Mouse (Mus musculus) G1E-ER4 (cell line): ENCODE results near the gene Tmem242. TPM values are rescaled to one million over a fixed set of nuclear protein-coding genes. Genes with fewer than 3 reads are reported as not detected.

ENCODE experiments used
- GATA1 ChIP-seq: IDR thresholded peaks from one replicate; pipeline ENCODE4 v1.8.0; 2012; ENCODE audit warnings: low read length, inconsistent platforms
- polyA plus RNA-seq: library from polyadenylated mRNA; stranded (reverse); fragments of >175 nt; gene quantifications from 2 replicates; pipeline ENCODE4 v1.2.3, GENCODE M21; 2012

Gene Tmem242
- polyA plus RNA-seq, 1 experiment = 6.3 TPM

DNA sequence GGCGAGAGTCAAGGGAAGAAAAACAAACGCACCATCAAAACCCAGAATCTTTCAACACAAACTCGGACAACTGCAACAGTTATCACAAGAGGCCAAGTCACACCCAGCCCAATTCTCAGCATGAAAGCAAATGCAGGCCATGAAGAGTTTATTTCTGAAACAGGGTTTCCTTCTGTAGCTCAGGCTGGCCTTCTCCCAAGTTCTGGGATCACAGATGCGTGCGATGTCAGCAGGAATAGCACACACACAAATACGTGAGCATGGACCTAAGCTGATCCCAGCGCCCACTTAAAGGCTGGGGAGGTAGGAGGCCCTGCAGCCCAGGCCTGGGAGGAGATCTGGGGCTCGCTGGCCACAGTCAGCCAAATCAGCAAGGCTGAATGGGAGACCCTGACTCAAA lies 15.9 kb downstream of the Tmem242 start:
- TF ChIP-seq GATA1 = no peak

DNA sequence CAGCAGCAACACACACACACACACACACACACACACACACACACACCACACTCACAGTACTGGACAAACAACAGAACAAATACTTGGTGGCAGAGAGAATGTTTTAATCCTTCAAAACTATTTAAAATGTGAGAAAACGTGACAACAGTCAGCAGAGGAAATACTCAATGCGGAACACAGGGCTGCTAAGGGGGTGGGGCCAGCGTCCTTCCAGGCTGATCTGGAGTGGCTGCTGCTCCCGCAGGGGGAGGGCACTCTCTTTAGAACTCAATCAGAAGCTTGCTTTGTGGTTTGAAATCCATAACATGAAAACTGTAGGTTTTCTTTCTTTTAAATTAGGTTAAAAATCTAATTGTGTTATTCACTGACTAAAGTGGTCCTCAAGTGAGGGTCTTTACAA lies 18.2 kb downstream of the Tmem242 start:
- TF ChIP-seq GATA1 = no peak

DNA sequence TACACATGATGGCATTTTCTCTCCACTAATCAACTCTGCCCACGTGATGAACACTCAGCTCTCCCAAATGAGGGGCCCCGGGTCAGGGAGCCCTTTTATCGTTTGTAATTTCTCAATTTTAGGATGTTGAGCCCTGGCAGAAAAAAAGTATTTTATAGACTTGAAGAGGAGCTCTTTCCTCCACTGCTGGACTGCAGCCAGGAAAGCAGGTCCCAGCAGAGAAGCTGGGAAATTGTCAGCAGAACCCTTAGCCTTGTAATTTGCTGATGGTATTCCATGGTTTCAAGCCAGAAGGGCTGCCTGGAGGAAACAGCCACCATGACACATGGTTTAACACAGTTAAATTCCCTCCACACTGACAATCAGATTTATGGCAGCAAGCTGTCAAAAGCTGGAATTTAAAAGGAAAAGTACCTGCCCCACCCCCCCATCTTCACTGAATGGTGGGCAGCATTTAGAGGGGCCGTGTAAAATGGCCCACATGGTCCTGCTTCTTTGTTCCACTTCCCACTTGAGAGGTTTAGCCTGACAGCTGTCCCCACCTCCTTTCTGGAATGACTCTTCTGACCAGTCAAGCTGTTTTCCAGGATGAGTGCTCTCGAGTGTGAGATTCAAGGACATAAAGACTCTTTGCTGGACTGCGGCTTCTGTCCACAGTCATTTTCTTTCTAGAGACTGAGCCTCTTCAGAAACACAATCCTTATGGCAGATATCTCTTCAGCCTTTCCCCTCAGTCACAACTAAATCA lies 20.1 kb downstream of the Tmem242 start:
- TF ChIP-seq GATA1 = no peak

DNA sequence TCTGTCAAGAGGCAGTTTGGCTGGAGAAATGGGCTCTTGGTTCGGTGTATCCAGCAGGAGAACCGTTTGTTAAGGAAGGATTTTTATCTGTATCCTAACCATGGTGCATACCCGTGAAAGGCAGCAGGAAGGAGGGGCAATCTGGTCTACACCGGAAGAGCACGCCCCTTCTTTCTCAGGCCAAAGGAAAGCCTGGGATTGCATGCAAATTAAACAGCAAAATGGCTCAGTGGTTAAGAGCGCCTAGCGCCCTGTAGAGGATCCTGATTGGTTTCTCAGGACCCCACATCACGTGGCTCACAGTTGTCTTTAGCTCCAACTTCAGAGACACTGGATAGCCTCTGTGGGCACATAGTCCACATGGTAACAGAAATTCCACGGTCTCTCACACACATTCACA lies 21.0 kb downstream of the Tmem242 start:
- no peak for TF ChIP-seq GATA1

DNA sequence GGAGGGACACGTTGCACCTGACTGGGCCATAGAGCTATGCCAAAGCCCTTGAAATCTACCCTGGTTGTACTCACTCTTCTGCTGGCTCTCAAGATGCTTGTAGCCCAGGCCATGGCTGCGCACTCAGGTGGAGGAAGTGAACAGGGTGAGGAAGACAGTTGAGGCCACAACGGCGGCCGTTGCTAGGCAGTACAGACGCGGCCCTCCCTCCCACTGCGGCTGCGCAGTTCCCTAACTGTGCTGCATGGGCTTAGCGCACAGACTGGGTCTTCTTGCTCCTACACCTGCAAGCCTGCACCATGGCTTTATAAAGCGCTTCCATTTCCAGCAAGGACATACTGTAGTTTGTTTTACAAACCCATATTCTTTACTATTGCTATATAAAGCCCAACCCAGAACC lies 21.5 kb downstream of the Tmem242 start, which contains the start of gene Ldhal6b:
Gene Ldhal6b, minus strand, starts transcription at position 223 of the 400 bp plus-strand sequence.
- no peak for TF ChIP-seq GATA1

DNA sequence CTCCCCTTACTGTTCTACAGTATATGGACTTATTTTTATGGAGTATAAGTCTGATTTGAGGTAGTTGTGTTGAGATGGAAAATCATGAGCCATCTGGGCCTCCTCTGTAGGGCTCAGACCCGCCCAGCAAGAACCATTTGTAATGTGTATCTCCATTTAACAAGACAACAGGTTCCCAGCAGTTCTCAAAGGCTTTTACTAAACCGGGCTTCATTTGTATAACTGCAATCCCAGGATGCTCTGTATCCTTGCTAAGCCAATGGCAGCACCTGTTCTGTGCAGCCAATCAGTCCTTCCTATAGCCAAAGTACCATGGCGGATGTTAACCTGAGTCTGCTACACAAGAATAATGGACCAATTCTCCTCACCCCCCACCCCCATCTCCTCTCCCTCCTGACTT lies 23.5 kb downstream of the Tmem242 start:
- TF ChIP-seq GATA1 = no peak

DNA sequence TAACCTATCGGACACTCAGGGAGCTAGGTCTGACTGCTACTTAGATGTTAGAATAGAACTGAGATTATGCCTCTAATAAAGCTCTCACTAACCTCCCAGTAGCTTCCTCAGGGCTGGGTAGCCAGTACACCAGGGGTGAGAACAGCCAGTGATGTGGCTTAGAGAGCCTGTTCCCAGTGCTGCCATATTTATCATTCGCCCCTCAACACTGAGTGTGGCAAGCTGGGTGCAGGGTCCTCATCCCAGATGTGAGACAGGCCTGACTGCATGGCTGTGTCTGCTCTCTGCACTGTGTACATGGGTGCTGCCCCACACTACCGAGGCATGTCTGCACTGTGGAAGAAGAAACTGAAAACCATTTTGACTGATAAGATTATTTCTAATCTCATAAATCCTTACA lies 26.0 kb downstream of the Tmem242 start:
- no peak for TF ChIP-seq GATA1

DNA sequence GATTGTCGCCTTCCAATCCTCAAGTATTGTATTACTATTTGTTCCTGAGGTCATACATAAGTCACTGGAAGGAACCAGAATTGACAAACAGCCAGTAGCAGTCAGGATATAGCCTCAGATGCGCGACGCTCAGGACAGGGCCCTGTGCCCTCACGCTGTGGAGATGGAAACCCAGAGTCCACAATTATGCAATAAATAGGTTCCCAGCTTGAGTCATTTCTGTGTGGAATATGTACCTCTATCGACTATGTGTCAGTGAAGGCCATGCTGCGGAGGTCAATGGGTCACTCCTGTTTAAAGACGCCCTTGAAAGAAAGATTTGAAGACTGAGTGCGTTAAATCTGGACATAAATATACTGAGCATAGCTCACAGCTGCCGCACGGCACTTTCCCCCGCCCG lies 26.7 kb downstream of the Tmem242 start:
- no peak for TF ChIP-seq GATA1

DNA sequence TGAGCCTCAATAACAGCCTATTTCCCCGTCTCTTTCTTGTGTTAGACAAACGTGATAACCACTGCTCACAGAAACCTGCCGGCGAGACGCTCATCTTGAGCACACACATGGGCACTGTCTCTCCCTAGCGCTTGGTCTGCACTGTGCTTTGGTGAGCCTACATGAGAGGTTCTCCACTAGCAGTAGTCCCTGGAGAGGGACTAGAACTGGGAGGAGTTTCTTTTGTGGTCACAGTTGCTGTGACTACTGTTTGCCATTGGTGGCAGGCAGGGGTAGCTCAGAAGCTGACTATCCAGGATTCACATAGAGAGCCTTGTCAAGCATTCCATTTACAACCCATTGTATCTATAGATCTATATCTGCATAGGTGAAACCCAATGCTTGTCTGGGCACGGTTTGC lies 27.3 kb downstream of the Tmem242 start:
- TF ChIP-seq GATA1 = no peak

DNA sequence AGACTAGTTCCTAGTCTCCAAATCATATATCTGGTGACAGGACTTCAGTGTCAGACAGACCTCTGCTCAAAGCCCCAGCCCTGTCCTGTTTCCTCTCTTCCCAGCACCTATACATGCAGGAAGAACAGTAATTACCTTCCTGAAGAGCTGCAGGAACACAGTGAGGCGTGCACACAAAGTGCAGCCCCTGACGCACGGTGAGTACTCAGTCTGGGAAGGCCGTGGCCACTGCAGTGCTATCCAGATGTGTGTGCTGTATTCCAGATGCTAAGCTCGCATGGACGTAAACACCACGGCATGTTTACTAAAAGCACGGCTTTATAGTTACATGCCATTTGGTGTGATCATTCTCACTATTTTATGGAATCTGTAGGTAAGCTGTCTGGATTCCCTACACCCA lies 27.8 kb downstream of the Tmem242 start:
- TF ChIP-seq GATA1 = no peak

DNA sequence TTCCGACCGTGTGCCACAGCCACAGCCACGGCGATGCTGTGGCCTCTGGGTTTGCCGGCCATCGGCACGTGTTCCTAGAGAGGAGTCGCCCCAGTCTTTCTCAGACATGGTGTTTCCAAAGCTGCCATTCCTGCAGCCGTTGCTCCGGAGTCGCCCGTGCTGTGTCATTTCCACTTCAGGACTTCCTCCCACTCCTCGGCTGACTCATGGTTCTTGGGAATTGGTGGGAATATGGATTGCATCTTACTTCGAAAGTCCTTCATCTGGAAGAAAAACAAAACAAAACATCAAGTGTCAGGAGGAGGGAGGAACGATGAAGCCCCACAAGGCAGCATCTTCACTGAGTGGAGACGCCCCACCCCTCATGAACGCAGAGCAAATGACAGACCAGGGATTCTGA lies 28.9 kb downstream of the Tmem242 start:
- no peak for TF ChIP-seq GATA1

DNA sequence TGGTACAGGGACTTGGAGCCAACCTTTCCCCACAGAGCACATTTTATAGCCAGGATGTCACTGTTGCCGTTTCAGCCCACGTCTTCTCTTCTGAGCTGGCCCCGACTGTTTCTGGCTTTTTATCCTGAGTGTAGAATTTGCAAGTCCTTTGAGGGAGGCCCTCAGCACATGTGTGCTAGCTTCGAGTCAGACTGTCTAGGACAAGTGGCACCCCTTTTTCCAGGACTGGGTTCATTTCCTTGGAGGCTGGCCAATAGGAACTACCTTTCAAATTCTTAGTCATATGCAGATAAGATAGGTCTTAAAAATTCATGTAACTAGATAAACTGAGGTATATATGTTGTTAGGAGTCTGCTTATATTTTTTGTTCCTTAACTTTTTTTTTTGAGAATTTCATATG lies 29.7 kb downstream of the Tmem242 start:
- no peak for TF ChIP-seq GATA1

DNA sequence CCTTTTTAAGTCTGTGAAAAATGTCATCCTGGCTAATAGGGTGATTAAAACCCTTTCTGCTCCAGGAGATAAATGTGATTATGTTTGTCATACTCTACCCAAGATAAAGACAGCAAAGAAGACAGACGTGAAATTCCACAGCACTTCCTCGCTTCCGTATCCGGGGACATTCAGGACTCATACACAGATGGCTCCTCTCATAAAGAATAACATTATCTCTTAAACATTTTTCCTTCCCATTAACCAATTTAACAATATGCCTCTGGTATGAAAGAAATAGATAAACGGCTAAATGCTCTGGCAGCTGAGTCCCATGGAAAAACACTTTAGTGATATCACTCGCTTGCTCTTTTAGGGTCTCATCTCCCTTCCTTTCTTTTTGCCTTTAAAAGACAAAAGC lies 33.0 kb downstream of the Tmem242 start:
- TF ChIP-seq GATA1 = no peak

DNA sequence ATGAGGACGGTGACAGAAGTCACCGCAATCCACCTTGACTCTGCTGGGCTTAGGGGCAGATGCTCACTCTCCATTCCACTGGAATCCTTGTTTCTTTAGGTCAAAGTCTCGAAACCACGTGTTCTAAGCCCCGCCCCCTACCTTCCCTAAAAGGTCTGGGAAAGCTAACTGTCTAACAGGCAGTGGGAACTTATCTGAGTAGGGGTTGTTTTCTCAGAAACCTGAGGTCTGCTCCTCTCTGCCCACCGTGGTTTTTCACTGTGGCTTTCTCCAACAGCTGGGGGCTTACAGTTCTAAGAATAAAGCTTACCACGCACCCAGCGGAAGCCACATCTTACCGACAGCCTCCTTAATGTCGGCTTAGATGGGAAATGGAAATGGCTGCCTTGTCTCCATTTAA lies 33.5 kb downstream of the Tmem242 start:
- no peak for TF ChIP-seq GATA1

DNA sequence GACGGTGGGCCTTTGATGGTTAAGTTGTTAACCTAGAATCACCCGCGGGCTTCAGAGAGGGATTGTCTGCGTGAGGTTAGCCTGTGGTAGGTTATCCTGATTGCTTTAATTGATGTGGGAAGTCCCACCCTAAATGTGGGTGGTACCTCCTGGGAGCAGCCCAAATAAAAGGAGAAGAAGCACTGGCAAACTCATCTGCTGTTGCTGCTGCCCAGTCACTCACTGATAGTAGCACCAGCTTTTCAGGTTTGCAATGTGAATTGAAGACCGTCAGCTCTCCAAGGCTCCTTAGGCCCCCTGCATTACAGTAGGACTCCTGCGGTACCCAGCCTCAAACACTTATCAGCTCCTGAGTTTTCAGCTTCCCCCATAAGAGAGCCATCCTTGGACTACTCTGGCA lies 36.2 kb downstream of the Tmem242 start:
- TF ChIP-seq GATA1 = no peak

DNA sequence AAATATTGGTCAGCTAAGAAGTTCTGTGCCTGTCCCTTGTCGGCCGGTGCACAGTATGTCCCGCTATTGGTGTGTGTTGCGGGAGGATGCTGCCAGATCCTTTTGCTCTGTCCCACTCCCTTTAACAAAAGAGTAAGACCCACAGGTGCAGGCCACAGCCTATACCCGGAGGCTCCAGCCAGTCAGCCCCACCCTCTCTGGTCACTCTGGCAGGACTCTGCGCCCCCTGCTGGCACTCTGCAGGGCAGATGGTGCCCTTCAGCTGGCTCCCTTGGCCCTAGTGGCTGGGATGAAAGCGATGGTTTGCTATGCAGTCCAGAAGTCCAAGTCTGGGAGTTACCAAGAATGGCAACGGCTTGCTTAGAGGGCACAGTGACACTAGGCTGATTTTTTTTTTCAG lies 37.4 kb downstream of the Tmem242 start:
- TF ChIP-seq GATA1 = no peak

DNA sequence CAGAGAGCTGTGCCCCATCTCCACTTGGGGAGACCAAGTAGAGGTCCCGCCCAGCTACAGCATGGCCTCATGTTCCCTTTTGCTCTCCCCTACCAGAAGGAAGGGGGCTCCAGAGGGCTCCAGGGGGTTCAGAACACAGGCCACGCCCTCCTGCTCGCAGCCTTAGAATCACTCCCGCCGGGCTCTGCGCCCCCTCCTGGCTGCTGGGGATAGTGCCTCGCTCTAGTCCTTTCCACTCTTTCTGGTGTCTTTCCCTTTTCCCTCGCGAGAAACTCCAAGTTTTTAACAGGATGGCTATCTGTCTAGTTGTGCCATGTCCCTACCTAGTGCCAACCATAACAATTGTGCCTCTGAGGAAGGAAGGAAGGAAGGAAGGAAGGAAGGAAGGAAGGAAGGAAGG lies 38.0 kb downstream of the Tmem242 start:
- no peak for TF ChIP-seq GATA1

DNA sequence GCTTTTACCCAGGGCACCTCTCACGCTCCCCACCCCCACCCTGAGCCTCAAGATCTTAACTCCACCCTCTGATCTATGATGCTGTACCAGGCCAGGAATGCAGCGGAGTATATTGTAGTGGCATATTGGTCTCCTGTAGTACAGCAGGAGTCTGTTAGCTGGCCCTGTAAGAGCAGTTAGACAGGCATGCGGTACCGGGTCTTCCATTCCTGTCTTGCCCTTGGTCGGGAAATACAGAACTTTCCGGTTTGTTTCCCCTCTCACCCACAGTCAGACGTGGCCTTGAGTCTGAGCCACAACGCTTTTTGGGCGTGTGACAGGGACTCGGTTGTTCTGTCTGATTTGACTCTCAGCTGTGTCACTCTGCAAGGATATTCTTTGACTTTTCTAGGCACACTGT lies 38.8 kb downstream of the Tmem242 start:
- no peak for TF ChIP-seq GATA1
